In genomic region chr13:10540197-10540940, GRCm38 (mm10) we compare ENCODE assay signal across 13 mouse cellular contexts.
A peak's percentile ranks its signal among the peaks of the same experiment; 100 is the strongest.
DNase-seq lines count a peak whose midpoint lies in the region; ATAC-seq lines count a peak whose summit lies in the region.
"Had no signal": no experiment of that assay in that cellular context is flagged by ENCODE, and none has a peak within 500 bp of the region (broad histone marks: within the 10 kb centered on the region; RNA-seq: fewer than 3 reads in every experiment).

No protein-coding gene starts in this region.

- no peak overlapping the region for H3K9ac ChIP-seq in forebrain, embryonic 14.5 days (ENCODE audit: low read length)
- H3K9ac ChIP-seq in forebrain, embryonic 12.5 days = no peak overlapping the region
- H3K9ac ChIP-seq in kidney, embryonic 16.5 days (replicated peaks; ENCODE audit: low read length) = no peak overlapping the region
- H3K9ac ChIP-seq: heart, embryonic 13.5 days; limb, embryonic 15.5 days had no signal

- no peaks in the 10 kb centered on the region for H3K27me3 ChIP-seq in forebrain, embryonic 14.5 days (replicated peaks; ENCODE audit: control insufficient read depth, insufficient read depth, low read length)
- no peaks in the 10 kb centered on the region for H3K27me3 ChIP-seq in forebrain, embryonic 12.5 days
- H3K27me3 ChIP-seq in kidney, embryonic 16.5 days (ENCODE audit: insufficient read depth, low read length) = no peaks in the 10 kb centered on the region
- H3K27me3 ChIP-seq: heart, embryonic 13.5 days; limb, embryonic 15.5 days had no signal

- H3K9me3 ChIP-seq in forebrain, embryonic 14.5 days (replicated peaks; ENCODE audit: control insufficient read depth, low read length) = no peaks in the 10 kb centered on the region
- no peaks in the 10 kb centered on the region for H3K9me3 ChIP-seq in forebrain, embryonic 12.5 days
- H3K9me3 ChIP-seq in kidney, embryonic 16.5 days (ENCODE audit: low read length) = no peaks in the 10 kb centered on the region
- H3K9me3 ChIP-seq: heart, embryonic 13.5 days; limb, embryonic 15.5 days had no signal

- no peaks in the 10 kb centered on the region for H3K4me1 ChIP-seq in forebrain, embryonic 14.5 days (ENCODE audit: control insufficient read depth, insufficient read depth, low read length)
- H3K4me1 ChIP-seq in forebrain, embryonic 12.5 days = no peaks in the 10 kb centered on the region
- H3K4me1 ChIP-seq in kidney, embryonic 16.5 days (ENCODE audit: insufficient read depth, low read length) = no peaks in the 10 kb centered on the region
- H3K4me1 ChIP-seq: heart, embryonic 13.5 days; limb, embryonic 15.5 days had no signal

- no peak overlapping the region for H3K4me3 ChIP-seq in forebrain, embryonic 14.5 days (ENCODE audit: low read depth, low read length)
- no peak overlapping the region for H3K4me3 ChIP-seq in forebrain, embryonic 12.5 days (replicated peaks)
- no peak overlapping the region for H3K4me3 ChIP-seq in kidney, embryonic 16.5 days (ENCODE audit: low read length)
- H3K4me3 ChIP-seq: heart, embryonic 13.5 days; limb, embryonic 15.5 days had no signal

- 72% methylated on average over 8 of the region's 8 CpGs for WGBS in forebrain, embryonic 14.5 days
- 81% methylated on average over 8 of the region's 8 CpGs for WGBS in forebrain, embryonic 12.5 days
- 79% methylated on average over 8 of the region's 8 CpGs for WGBS in kidney, embryonic 16.5 days

- H3K27ac ChIP-seq in forebrain, embryonic 14.5 days (ENCODE audit: low read depth, low read length) = no peak overlapping the region
- no peak overlapping the region for H3K27ac ChIP-seq in forebrain, embryonic 12.5 days
- no peak overlapping the region for H3K27ac ChIP-seq in kidney, embryonic 16.5 days (ENCODE audit: low read length)
- H3K27ac ChIP-seq: heart, embryonic 13.5 days; limb, embryonic 15.5 days had no signal

- no peak overlapping the region for H3K4me2 ChIP-seq in forebrain, embryonic 14.5 days (ENCODE audit: low read length)
- no peak overlapping the region for H3K4me2 ChIP-seq in forebrain, embryonic 12.5 days
- no peak overlapping the region for H3K4me2 ChIP-seq in kidney, embryonic 16.5 days (replicated peaks; ENCODE audit: low read depth, low read length)
- H3K4me2 ChIP-seq: heart, embryonic 13.5 days; limb, embryonic 15.5 days; midbrain, embryonic 11.5 days had no signal

- peak; percentile 11 for DNase-seq in forebrain, embryonic 14.5 days (ENCODE audit: low spot score)
- peak; percentile 1 to 3 for DNase-seq in B cell, adult 2 months
- DNase-seq in cerebellum, adult 9-11 months = peak; percentile 18
- DNase-seq in lung, postnatal 10 days = peak; percentile 16
- no peak for DNase-seq in neural tube, embryonic 10.5 days (ENCODE audit: extremely low spot score, low spot score)
- no peak for DNase-seq in left cerebral cortex, adult 11 months (ENCODE audit: low spot score)
- DNase-seq: adrenal gland, adult 2 months had no signal

- no peaks in the 10 kb centered on the region for H3K36me3 ChIP-seq in forebrain, embryonic 14.5 days (ENCODE audit: control insufficient read depth, insufficient read depth, low read length)
- H3K36me3 ChIP-seq in forebrain, embryonic 12.5 days (replicated peaks) = no peaks in the 10 kb centered on the region
- no peaks in the 10 kb centered on the region for H3K36me3 ChIP-seq in kidney, embryonic 16.5 days (ENCODE audit: insufficient read depth, low read length)
- H3K36me3 ChIP-seq: heart, embryonic 13.5 days; limb, embryonic 15.5 days had no signal

- ATAC-seq in forebrain, embryonic 14.5 days = peak; percentile 40; the same call in 1 of the 2 replicates
- no peak for ATAC-seq in forebrain, embryonic 12.5 days (ENCODE audit: low FRiP score)
- ATAC-seq in kidney, embryonic 16.5 days (ENCODE audit: low FRiP score, low TSS enrichment) = no peak
- ATAC-seq: inflammation-experienced regulatory T-cells, adult 6 months had no signal

Comparison
In these comparisons a context has a peak if more than half of its experiments do, and no peak if none do; other contexts are left out.
1. DNase-seq: peak in forebrain, embryonic 14.5 days (single experiment), B cell, adult 2 months (2 of 2), cerebellum, adult 9-11 months (single experiment) and lung, postnatal 10 days (single experiment); none in neural tube, embryonic 10.5 days (single experiment) and left cerebral cortex, adult 11 months (single experiment).